Mouse (Mus musculus): Measurements from ENCODE around the gene Scn9a.

DNA sequence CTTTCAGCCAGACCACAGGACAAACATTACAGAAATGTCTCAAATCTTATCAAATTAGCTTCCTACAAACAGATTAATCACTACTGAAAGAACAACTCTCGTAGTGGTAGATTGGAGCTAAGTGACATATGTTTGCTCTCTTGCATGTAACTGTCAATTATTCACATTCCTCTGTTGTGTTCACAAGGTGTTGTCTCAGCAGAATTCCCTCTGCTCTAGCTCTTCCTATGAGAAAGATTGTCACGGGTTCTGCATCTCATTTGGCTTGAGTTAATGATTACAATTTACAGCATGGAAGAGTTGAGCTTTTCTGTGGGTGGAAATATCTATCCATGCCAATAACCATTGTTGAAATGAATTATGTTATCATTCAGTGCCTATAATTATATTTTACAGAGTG lies 156.4 kb downstream of the Scn9a start:
- TF ChIP-seq CTCF (IDR thresholded peaks at IDR 0.05; ENCODE audit: insufficient read depth, low read depth, low read length) (no peak), POLR2A (IDR thresholded peaks at IDR 0.05; ENCODE audit: insufficient read depth, low read depth, low read length) (no peak)

All from olfactory bulb, adult 2 months (tissue).